Mouse (Mus musculus) lung, embryonic 14.5 days (tissue): ENCODE measurements around the gene Pcnx. TPM values are rescaled to one million over a fixed set of nuclear protein-coding genes. Genes with fewer than 3 reads are reported as not detected.

ENCODE experiments used
- ATAC-seq: fragments of 200-750 bp; cut with Nextera tagmentation; 2 replicates; pipeline ENCODE4 v1.8.0; 2017; ENCODE audit warnings: mild to moderate bottlenecking, moderate TSS enrichment, moderate library complexity; ENCODE audit not compliant: insufficient read depth
- DNase-seq: peaks from one replicate; pipeline ENCODE4 v3.0.0-alpha.2; 2015
- H3K27ac ChIP-seq: fragments of 300-500 bp; sonication (generic); 2 replicates; pipeline ENCODE4 v1.5.1; 2014; ENCODE audit warnings: low read depth, mild to moderate bottlenecking, moderate library complexity
- H3K27me3 ChIP-seq: fragments of 300-500 bp; sonication (generic); 2 replicates; pipeline ENCODE4 v1.6.1; 2014; ENCODE audit warnings: low read length, control low read depth; ENCODE audit not compliant: insufficient read depth
- H3K36me3 ChIP-seq: fragments of 300-500 bp; sonication (generic); 2 replicates; pipeline ENCODE4 v1.6.1; 2014; ENCODE audit warnings: control low read depth; ENCODE audit not compliant: insufficient read depth
- H3K4me1 ChIP-seq: fragments of 300-500 bp; sonication (generic); 2 replicates; pipeline ENCODE4 v1.6.1; 2014; ENCODE audit warnings: antibody characterized with exemption, control low read depth; ENCODE audit not compliant: insufficient read depth
- H3K4me2 ChIP-seq: fragments of 300-500 bp; sonication (generic); 2 replicates; pipeline ENCODE4 v1.6.1; 2014; ENCODE audit warnings: mild to moderate bottlenecking
- H3K4me3 ChIP-seq: fragments of 300-500 bp; sonication (generic); 2 replicates; pipeline ENCODE4 v1.5.1; 2014; ENCODE audit warnings: low read depth, low read length
- H3K9ac ChIP-seq: fragments of 300-500 bp; sonication (generic); 2 replicates; pipeline ENCODE4 v1.6.1; 2014
- H3K9me3 ChIP-seq: fragments of 300-500 bp; sonication (generic); 2 replicates; pipeline ENCODE4 v1.6.1; 2016; ENCODE audit warnings: low read depth, low read length, control low read depth
- CTCF ChIP-seq: IDR thresholded peaks from 2 replicates; pipeline ENCODE4 v1.5.1; 2016; ENCODE audit warnings: antibody characterized with exemption, low read depth
- WGBS: fragments of 180-500 bp; shearing (Covaris S2); extraction: QIAGEN DNeasy Blood & Tissue Kit; methylation state at CpG from one replicate; pipeline ENCODE4 v1.1.7; 2014; 5-methylcytosine and 5-hydroxymethylcytosine counted together
- polyA plus RNA-seq: library from polyadenylated mRNA; unstranded; fragments of >200 nt; fragmentation: Nextera tagmentation; extraction: Ambion mirVana; gene quantifications from 2 replicates; pipeline ENCODE4 v1.2.1, GENCODE M21; 2014

Gene Pcnx
- polyA plus RNA-seq = 17.4 and 20.7 TPM in 2 replicates

GRCm38 (mm10) chr12:81859351-81860307, at the start of gene Pcnx:
Gene Pcnx (plus strand): TSS chr12:81860023.
- H3K4me3 ChIP-seq = peak within 1 kb of the TSS; percentile 99
- whole genome bisulfite sequencing = 3% methylated on average over 41 of the region's 83 CpGs
- peak; percentile 94 for DNase-seq
- peak within 1 kb of the TSS; percentile 78 for H3K4me2 ChIP-seq
- peak; percentile 87 for ATAC-seq
- peak within 1 kb of the TSS; percentile 85 for H3K9ac ChIP-seq
- peak; percentile 71 for TF ChIP-seq CTCF
- H3K27ac ChIP-seq = peak within 1 kb of the TSS; percentile 93
- peaks cover 22% of the 10 kb centered on the region for H3K4me1 ChIP-seq
- no peaks in the 10 kb centered on the region for H3K27me3 ChIP-seq
- no peaks in the 10 kb centered on the region for H3K36me3 ChIP-seq
- no peaks in the 10 kb centered on the region for H3K9me3 ChIP-seq

GRCm38 (mm10) chr12:81810417-81810816, 49.4 kb upstream of the Pcnx start:
- H3K9me3 ChIP-seq = no peaks in the 10 kb centered on the region
- no peak overlapping the region for H3K27ac ChIP-seq
- no peak overlapping the region for H3K4me2 ChIP-seq
- H3K9ac ChIP-seq = no peak overlapping the region
- no peaks in the 10 kb centered on the region for H3K36me3 ChIP-seq
- no peak overlapping the region for H3K4me3 ChIP-seq
- no peaks in the 10 kb centered on the region for H3K4me1 ChIP-seq
- no peaks in the 10 kb centered on the region for H3K27me3 ChIP-seq
- ATAC-seq (no peak), DNase-seq (no peak)
- no peak for TF ChIP-seq CTCF
- 28% methylated on average over 8 of the region's 8 CpGs for WGBS

- Histone ChIP-seq H3K27me3 (no peaks in the 10 kb centered on the region), H3K36me3 (no peaks in the 10 kb centered on the region), H3K9me3 (no peaks in the 10 kb centered on the region), H3K4me1 (0 out of 2 replicates have a peak, but pooled peaks cover 7% of the 10 kb centered on the region), H3K4me2 (no peak overlapping the region), H3K4me3 (no peak overlapping the region), H3K9ac (no peak overlapping the region), H3K27ac (no peak overlapping the region)
- DNase-seq = no peak
- ATAC-seq = no peak
- WGBS = 89% methylated on average over 5 of the region's 5 CpGs
- TF ChIP-seq CTCF = no peak
These were observed 45.1 kb upstream of the Pcnx start for GRCm38 (mm10) chr12:81814742-81815141.

- no peak for TF ChIP-seq CTCF
- Histone ChIP-seq H3K4me3 (no peak overlapping the region), H3K27me3 (no peaks in the 10 kb centered on the region), H3K4me2 (peak overlapping the region; percentile 49), H3K9me3 (no peaks in the 10 kb centered on the region), H3K36me3 (no peaks in the 10 kb centered on the region), H3K27ac (peak overlapping the region; percentile 37; the same call in 1 of the 2 replicates), H3K9ac (no peak overlapping the region), H3K4me1 (0 out of 2 replicates have a peak, but pooled peaks cover 7% of the 10 kb centered on the region)
- peak; percentile 71 for DNase-seq
- peak; percentile 75; the same call in 1 of the 2 replicates for ATAC-seq
- 12% methylated on average over 10 of the region's 10 CpGs for WGBS
These were observed 43.3 kb upstream of the Pcnx start for GRCm38 (mm10) chr12:81816330-81817125.

- no peak for TF ChIP-seq CTCF
- no peaks in the 10 kb centered on the region for H3K27me3 ChIP-seq
- H3K4me2 ChIP-seq = peak overlapping the region; percentile 49
- DNase-seq (peak; percentile 68), ATAC-seq (peak; percentile 76)
- H3K4me3 ChIP-seq = no peak overlapping the region
- no peak overlapping the region for H3K9ac ChIP-seq
- H3K4me1 ChIP-seq = 0 out of 2 replicates have a peak, but pooled peaks cover 7% of the 10 kb centered on the region
- no peaks in the 10 kb centered on the region for H3K36me3 ChIP-seq
- H3K27ac ChIP-seq = no peak overlapping the region
- no peaks in the 10 kb centered on the region for H3K9me3 ChIP-seq
- 38% methylated on average over 6 of the region's 6 CpGs for WGBS
These were observed 42.7 kb upstream of the Pcnx start for GRCm38 (mm10) chr12:81817126-81817505.

- H3K4me1 ChIP-seq = 0 out of 2 replicates have a peak, but pooled peaks cover 7% of the 10 kb centered on the region
- no peaks in the 10 kb centered on the region for H3K36me3 ChIP-seq
- H3K27ac ChIP-seq = no peak overlapping the region
- H3K27me3 ChIP-seq = no peaks in the 10 kb centered on the region
- no peaks in the 10 kb centered on the region for H3K9me3 ChIP-seq
- WGBS = 77% methylated on average over 4 of the region's 4 CpGs
- ATAC-seq (no peak), DNase-seq (no peak)
- H3K4me2 ChIP-seq = no peak overlapping the region
- no peak overlapping the region for H3K9ac ChIP-seq
- no peak for TF ChIP-seq CTCF
- H3K4me3 ChIP-seq = no peak overlapping the region
These were observed 39.1 kb upstream of the Pcnx start for GRCm38 (mm10) chr12:81820700-81821099.
